Mouse (Mus musculus): ENCODE data around the gene Rftn2.

Gene Rftn2

DNA sequence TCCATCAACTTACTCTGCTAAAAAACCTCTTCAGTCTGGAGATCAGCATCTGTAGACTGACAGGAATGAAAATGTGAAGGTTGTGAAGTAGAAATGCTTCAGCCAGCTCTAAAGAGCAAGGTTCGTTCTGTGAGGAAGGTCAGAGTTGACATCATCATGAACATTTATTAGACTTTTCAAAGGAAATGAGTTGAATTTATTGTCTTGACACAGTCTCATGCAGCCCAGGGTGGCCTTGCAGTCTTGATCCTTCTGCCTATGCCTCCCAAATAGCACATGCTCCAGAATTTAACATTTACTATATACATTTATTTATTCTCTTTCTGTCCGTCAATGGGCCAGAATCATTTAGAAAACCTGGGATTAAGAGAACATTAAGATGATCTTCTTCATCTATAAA, 103.0 kb downstream of the Rftn2 start:
- DNase-seq (ENCODE audit: extremely low spot score): no peak

DNA sequence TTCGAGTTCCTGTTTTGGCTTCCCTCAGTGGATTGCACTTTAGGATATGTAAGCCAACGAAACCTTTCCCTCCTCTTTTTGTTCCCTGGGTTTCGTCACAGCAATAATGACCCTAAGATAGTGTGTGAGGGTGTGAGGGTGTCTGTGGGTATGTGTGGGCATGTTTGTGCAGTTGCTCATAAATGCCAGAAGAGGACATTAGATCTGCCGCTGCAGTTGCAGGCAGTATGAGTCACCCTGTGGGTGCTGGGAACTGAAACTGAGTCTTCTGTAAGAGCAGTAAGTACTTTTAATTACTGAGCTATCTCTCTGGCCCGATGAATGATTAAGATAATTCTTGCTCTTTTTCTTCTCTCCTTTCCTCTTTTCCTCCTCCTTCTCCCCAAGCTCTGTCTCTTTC, 103.5 kb downstream of the Rftn2 start:
- DNase-seq (ENCODE audit: extremely low spot score): no peak
